Mouse (Mus musculus): ENCODE results near the gene Trim33. TPM values are rescaled to one million over a fixed set of nuclear protein-coding genes. Genes with fewer than 3 reads are reported as not detected.
A peak's percentile ranks its signal among the peaks of the same experiment; 100 is the strongest.

Gene Trim33
- polyA plus RNA-seq (2015; fragmentation: Nextera tagmentation; extraction: Ambion mirVana): 3.1 and 3.4 TPM in 2 replicates

DNA sequence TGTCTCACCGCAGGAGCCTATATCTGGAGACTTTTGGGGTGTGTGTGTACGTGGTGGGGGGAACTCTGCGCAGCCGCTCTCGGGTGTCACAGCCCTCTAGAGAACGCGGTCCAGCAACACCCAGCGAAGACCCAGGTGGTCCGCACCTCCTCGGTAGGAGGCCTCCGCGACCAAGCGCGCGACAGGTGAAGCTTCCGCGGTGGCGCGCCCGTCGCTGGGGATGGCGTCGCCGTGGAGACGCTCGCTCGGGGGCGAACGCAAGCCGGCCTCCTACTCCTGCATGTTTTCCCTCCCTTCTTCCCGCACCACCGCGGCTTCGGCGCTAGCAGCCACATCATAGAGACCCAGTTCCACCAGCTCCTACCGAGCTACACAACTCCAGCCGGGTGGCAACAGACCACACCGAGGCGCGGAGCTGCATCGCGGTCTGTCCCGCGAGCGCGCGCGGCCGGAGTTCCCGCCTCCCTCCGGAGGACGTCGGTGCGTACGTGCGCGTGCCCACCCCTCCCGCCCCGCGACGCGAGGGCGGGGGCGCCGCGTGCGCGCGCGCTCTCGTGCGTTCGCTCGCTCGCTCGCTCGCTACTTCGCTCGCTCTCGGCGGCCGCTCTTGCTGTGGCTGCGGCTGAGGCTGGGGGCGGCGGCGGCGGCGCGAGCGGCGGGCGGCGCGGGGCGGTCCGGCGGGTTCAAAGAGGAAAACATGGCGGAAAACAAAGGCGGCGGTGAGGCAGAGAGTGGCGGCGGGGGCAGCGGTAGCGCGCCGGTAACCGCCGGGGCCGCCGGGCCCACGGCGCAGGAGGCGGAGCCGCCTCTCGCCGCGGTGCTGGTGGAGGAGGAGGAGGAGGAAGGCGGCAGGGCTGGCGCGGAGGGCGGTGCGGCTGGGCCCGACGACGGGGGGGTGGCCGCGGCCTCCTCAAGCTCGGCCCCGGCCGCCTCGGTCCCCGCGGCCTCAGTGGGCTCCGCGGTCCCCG lies at the start of gene Trim33:
Gene Trim33, plus strand, starts transcription at position 112 of the 968 bp plus-strand sequence.
- 0 out of 2 replicates have a peak, but pooled peaks have one; percentile 1 for TF ChIP-seq CTCF (IDR thresholded peaks at IDR 0.05; ENCODE audit: low read depth)
- no peak for TF ChIP-seq EP300 (IDR thresholded peaks at IDR 0.05; ENCODE audit: low read depth)
- peaks cover 22% of the 10 kb centered on the region for H3K4me1 ChIP-seq (ENCODE audit: insufficient read depth)
- peak within 1 kb of the TSS; percentile 96 for H3K9ac ChIP-seq (replicated peaks)
- peaks cover 2% of the 10 kb centered on the region; the same call in 1 of the 2 replicates for H3K36me3 ChIP-seq (replicated peaks; ENCODE audit: insufficient read depth, low read length)
- DNase-seq (peak; percentile 94), ATAC-seq (peak; percentile 93)
- peak within 1 kb of the TSS; percentile 99 for H3K4me3 ChIP-seq (ENCODE audit: low read depth, low read length)
- no peaks in the 10 kb centered on the region for H3K9me3 ChIP-seq (ENCODE audit: low read length)
- peak within 1 kb of the TSS; percentile 95 for H3K4me2 ChIP-seq (ENCODE audit: low read depth, low read length)
- WGBS (ENCODE audit: insufficient replicate concordance): under 1% methylated on average over 57 of the region's 136 CpGs
- H3K27me3 ChIP-seq (ENCODE audit: insufficient read depth, low read length): no peaks in the 10 kb centered on the region
- peak within 1 kb of the TSS; percentile 98 for H3K27ac ChIP-seq (ENCODE audit: low read depth)

- Histone ChIP-seq H3K9ac (replicated peaks) (no peak overlapping the region), H3K9me3 (ENCODE audit: low read length) (peaks cover 7% of the 10 kb centered on the region; the same call in 1 of the 2 replicates), H3K4me3 (ENCODE audit: low read depth, low read length) (no peak overlapping the region), H3K4me2 (ENCODE audit: low read depth, low read length) (no peak overlapping the region), H3K27ac (ENCODE audit: low read depth) (no peak overlapping the region), H3K4me1 (ENCODE audit: insufficient read depth) (no peaks in the 10 kb centered on the region), H3K36me3 (replicated peaks; ENCODE audit: insufficient read depth, low read length) (no peaks in the 10 kb centered on the region), H3K27me3 (ENCODE audit: insufficient read depth, low read length) (no peaks in the 10 kb centered on the region)
- DNase-seq (no peak), ATAC-seq (no peak)
- WGBS (ENCODE audit: insufficient replicate concordance): 70% methylated on average over 4 of the region's 4 CpGs
- no peak for TF ChIP-seq EP300 (IDR thresholded peaks at IDR 0.05; ENCODE audit: low read depth)
- peak; percentile 26 for TF ChIP-seq CTCF (IDR thresholded peaks at IDR 0.05; ENCODE audit: low read depth)
Measured at GRCm38 (mm10) chr3:103232398-103232797, 46.7 kb upstream of the Trim33 start.

GRCm38 (mm10) chr3:103241524-103241923 lies 37.6 kb upstream of the Trim33 start:
- Histone ChIP-seq H3K9ac (replicated peaks) (no peak overlapping the region), H3K9me3 (ENCODE audit: low read length) (peaks cover 2% of the 10 kb centered on the region; the same call in 1 of the 2 replicates), H3K27me3 (ENCODE audit: insufficient read depth, low read length) (no peaks in the 10 kb centered on the region), H3K27ac (ENCODE audit: low read depth) (no peak overlapping the region), H3K4me2 (ENCODE audit: low read depth, low read length) (no peak overlapping the region), H3K4me3 (ENCODE audit: low read depth, low read length) (no peak overlapping the region), H3K36me3 (replicated peaks; ENCODE audit: insufficient read depth, low read length) (no peaks in the 10 kb centered on the region), H3K4me1 (ENCODE audit: insufficient read depth) (no peaks in the 10 kb centered on the region)
- no peak for DNase-seq
- no peak for ATAC-seq
- 86% methylated on average over 2 of the region's 2 CpGs for WGBS (ENCODE audit: insufficient replicate concordance)
- TF ChIP-seq EP300 (IDR thresholded peaks at IDR 0.05; ENCODE audit: low read depth) (no peak), CTCF (IDR thresholded peaks at IDR 0.05; ENCODE audit: low read depth) (no peak)

DNA sequence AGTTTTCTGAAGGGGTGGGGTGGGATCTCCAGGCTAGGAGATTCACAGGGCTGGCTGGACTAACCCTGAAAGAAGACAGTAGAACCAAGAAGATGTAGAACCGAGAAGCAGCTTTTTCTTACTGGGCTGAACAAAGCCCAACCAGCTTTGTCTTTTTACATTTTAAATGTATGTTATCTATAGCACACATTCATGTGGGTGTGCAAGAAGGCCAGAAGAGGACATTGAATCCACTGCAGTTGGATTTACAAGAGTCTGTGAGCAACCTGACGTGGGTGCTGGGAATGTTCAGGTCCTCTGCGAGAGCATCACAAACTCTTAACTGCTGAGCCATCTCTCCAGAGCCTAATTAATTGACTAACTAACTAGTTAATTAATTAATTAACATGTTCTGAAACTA lies 36.9 kb upstream of the Trim33 start:
- no peak overlapping the region for H3K4me3 ChIP-seq (ENCODE audit: low read depth, low read length)
- 79% methylated on average over 3 of the region's 3 CpGs for WGBS (ENCODE audit: insufficient replicate concordance)
- H3K9ac ChIP-seq (replicated peaks): no peak overlapping the region
- DNase-seq (no peak), ATAC-seq (no peak)
- no peak overlapping the region for H3K27ac ChIP-seq (ENCODE audit: low read depth)
- no peaks in the 10 kb centered on the region for H3K36me3 ChIP-seq (replicated peaks; ENCODE audit: insufficient read depth, low read length)
- TF ChIP-seq EP300 (IDR thresholded peaks at IDR 0.05; ENCODE audit: low read depth) (no peak), CTCF (IDR thresholded peaks at IDR 0.05; ENCODE audit: low read depth) (no peak)
- H3K9me3 ChIP-seq (ENCODE audit: low read length): peaks cover 2% of the 10 kb centered on the region; the same call in 1 of the 2 replicates
- H3K4me2 ChIP-seq (ENCODE audit: low read depth, low read length): no peak overlapping the region
- no peaks in the 10 kb centered on the region for H3K27me3 ChIP-seq (ENCODE audit: insufficient read depth, low read length)
- no peaks in the 10 kb centered on the region for H3K4me1 ChIP-seq (ENCODE audit: insufficient read depth)

GRCm38 (mm10) chr3:103243491-103243890 lies 35.6 kb upstream of the Trim33 start:
- no peak overlapping the region for H3K4me2 ChIP-seq (ENCODE audit: low read depth, low read length)
- TF ChIP-seq EP300 (IDR thresholded peaks at IDR 0.05; ENCODE audit: low read depth) (no peak), CTCF (IDR thresholded peaks at IDR 0.05; ENCODE audit: low read depth) (no peak)
- ATAC-seq: no peak; the same call in 1 of the 2 replicates
- no peak overlapping the region for H3K27ac ChIP-seq (ENCODE audit: low read depth)
- WGBS (ENCODE audit: insufficient replicate concordance): 50% methylated on average over 2 of the region's 2 CpGs
- H3K4me3 ChIP-seq (ENCODE audit: low read depth, low read length): no peak overlapping the region
- H3K4me1 ChIP-seq (ENCODE audit: insufficient read depth): no peaks in the 10 kb centered on the region
- no peak for DNase-seq
- H3K27me3 ChIP-seq (ENCODE audit: insufficient read depth, low read length): no peaks in the 10 kb centered on the region
- H3K36me3 ChIP-seq (replicated peaks; ENCODE audit: insufficient read depth, low read length): no peaks in the 10 kb centered on the region
- H3K9ac ChIP-seq (replicated peaks): no peak overlapping the region
- peaks cover 2% of the 10 kb centered on the region; the same call in 1 of the 2 replicates for H3K9me3 ChIP-seq (ENCODE audit: low read length)

GRCm38 (mm10) chr3:103246627-103247260 lies 32.3 kb upstream of the Trim33 start:
- no peaks in the 10 kb centered on the region for H3K36me3 ChIP-seq (replicated peaks; ENCODE audit: insufficient read depth, low read length)
- H3K27ac ChIP-seq (ENCODE audit: low read depth): no peak overlapping the region
- H3K27me3 ChIP-seq (ENCODE audit: insufficient read depth, low read length): no peaks in the 10 kb centered on the region
- H3K9me3 ChIP-seq (ENCODE audit: low read length): no peaks in the 10 kb centered on the region
- no peak for TF ChIP-seq CTCF (IDR thresholded peaks at IDR 0.05; ENCODE audit: low read depth)
- no peak overlapping the region for H3K4me3 ChIP-seq (ENCODE audit: low read depth, low read length)
- no peak for DNase-seq
- no peak overlapping the region for H3K4me2 ChIP-seq (ENCODE audit: low read depth, low read length)
- H3K9ac ChIP-seq (replicated peaks): no peak overlapping the region
- ATAC-seq: no peak
- 80% methylated on average over 17 of the region's 17 CpGs for WGBS (ENCODE audit: insufficient replicate concordance)
- H3K4me1 ChIP-seq (ENCODE audit: insufficient read depth): no peaks in the 10 kb centered on the region

All from liver, postnatal 0 days (tissue).